Mouse (Mus musculus): ENCODE data around the gene Adgrg1.

Adgrg1 gene

DNA sequence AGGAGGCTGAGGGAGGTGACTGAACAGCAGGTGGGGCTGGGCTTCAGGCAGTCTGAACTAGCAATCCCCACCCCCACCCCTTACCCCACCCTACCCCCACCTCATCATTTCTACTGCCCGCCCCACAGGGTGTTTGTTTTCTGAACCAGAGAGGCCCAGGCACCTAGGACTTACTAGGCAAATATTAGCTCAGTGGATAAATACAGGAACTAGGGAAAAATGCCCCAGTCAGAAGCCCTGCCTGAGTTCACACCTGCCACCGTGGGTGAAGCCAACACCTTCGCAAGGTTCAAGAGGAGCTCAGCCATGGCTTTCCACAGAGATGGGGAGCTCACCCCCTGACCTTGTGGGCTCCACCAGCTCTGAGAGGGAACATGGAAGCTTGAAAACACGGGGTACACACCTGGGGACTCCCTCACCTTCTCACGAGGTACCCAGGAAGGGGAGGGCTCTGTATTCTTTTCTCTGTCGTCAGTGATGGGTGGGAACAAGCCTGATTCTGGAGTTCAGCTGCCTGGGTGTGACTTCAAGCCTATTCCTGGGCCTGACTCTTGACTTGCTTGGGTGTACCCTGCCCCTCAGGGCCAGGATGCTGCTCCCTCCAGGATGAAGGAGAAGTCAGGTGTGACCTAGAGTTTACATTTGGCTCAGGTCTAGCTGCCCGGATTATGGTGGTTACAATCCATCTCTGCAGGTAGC is at the start of gene Adgrg1:
Adgrg1 (plus strand) TSS at position 285 of the 699 bp plus-strand sequence.
- DNase-seq: no peak

GRCm38 (mm10) chr8:94928227-94928626 is 46.3 kb upstream of the Adgrg1 start:
- DNase-seq: no peak

GRCm38 (mm10) chr8:94933918-94934317 is 40.6 kb upstream of the Adgrg1 start:
- no peak for DNase-seq

GRCm38 (mm10) chr8:94935172-94935571 is 39.4 kb upstream of the Adgrg1 start:
- DNase-seq: no peak

DNA sequence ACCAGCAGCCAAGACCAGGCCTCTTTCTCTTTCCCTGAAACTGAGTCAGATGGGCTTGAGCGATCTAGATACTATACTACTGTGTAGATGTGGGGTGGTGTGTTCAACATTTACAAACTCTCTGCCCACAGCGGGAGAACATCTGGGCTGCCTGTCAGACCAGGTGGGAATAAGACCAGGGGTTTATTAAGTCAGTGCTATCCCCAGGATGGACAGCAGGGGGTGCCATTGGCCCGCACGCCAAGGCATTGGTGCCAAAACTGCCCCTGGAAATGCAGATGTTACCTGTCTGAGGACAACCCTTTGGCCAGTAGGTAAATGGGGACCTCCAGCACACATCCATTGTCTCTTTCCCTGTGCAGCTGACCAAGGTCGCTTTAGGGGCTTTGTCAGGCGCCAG is 32.0 kb upstream of the Adgrg1 start:
- DNase-seq: peak; percentile 19

DNA sequence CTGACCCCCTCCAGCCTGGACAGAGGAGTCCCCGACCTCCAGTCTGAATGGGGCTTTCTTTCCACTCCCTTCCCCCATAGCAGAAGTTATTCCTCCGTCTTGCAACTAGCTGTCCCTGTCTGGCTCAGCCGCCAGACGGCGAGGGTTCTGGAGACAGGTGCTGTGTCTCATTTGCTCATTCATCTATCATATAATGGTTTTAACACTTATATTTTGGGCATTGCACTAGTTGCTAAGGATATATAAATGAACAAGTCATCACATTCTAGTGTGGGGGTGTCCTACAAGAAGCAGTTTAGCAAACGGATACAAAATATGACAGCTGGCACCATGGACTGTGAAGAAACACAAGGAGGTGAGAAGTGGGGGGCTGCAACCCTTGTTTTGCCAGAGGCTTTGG is 29.4 kb upstream of the Adgrg1 start:
- no peak for DNase-seq

DNA sequence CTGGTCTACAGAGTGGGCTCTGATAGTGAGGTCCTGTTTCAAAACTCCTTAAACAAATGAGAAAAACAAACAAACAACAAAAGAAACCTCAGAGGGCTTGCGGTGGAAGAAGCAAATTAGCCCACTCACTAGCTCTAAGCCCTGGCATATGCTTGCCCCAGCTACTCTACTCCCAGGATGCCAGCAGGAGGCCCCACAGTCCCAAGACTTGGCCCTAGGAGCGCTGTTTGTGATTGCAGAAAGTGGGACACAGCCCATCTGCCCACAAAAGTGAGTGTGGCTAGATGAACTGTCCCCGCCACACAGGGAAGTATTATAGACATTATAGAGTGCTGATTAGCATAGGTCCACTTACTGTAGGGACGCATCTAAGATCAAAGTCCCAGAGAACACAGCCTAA is 26.1 kb upstream of the Adgrg1 start:
- DNase-seq: no peak

GRCm38 (mm10) chr8:94949010-94949409 is 25.5 kb upstream of the Adgrg1 start:
- no peak for DNase-seq

DNA sequence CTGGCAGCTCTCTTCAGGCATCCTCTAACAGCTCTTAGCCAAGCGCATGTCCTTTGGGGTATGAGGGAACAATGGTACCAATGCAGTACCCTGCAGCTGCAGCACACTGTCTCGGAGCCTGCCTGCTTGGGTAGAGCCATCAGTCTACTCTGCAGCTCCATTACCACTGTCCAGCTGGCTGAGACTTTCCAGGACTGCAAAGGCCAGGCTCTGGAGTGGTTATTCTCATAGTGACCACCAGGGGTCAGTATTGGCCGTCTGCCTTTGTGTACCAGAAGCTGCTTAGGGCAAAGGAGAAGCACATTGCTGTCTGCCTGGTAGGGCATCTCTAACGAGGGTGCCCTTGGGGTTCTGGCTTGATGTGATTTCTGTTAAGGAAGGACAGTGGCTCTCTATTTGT is 24.5 kb upstream of the Adgrg1 start:
- peak; percentile 66 for DNase-seq

DNA sequence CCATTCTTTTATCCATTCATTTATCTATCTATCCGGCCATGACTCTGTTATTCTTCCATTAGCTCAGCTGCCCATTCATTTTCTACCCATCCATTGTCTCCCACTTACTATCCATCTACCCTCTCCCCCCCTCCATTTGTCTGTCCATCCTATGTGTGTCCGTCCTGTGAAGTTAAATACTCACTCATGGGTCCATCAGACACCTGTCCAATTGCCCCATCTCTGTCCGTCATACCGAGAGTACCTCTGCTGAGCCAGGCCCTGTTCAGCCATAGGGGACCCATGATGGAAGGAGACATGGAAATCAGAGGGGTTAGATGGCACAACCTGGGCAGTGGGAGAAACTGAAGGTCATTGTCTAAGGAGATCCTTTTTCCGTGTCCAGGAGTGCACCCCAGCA is 24.1 kb upstream of the Adgrg1 start:
- DNase-seq: no peak

GRCm38 (mm10) chr8:94952086-94952485 is 22.5 kb upstream of the Adgrg1 start:
- no peak for DNase-seq

DNA sequence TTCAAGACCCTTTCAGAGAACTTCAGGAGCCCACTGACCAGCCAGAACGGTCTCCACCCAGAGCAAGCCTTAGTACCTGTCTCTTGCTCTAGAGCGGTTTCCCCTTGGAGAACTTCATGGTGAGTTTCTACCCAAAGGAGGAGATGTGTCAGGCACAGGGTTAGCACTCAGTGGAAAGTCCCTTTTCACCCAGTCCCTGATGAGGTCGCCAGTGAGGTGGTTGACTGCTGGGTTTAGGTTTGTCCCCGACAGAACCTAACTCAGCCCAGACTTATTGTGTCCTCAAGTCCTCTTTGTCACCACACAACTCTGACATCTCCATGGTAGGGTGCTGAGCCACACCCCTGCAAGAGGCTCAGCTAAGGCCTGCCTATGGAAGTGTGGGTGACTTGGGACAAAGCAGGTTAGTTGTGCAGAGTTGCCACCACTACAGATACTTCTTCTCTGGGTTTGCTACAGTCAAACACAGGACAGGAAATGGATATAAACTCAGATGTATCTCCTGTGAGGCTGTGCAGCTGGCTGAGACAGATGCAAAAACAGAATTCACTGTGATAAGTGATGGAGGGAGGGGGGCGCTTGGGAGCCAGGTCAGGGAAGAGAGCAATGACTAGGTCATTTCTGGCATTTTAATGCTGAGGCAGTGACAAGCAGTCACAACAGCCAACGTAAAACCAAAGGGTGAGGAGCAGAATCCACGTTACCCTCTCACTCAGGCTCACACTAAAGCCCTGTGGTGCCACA is 20.8 kb upstream of the Adgrg1 start:
- no peak for DNase-seq

GRCm38 (mm10) chr8:94954368-94954737 is 20.2 kb upstream of the Adgrg1 start:
- no peak for DNase-seq

GRCm38 (mm10) chr8:94954921-94955758 is 19.4 kb upstream of the Adgrg1 start:
- DNase-seq: no peak

DNA sequence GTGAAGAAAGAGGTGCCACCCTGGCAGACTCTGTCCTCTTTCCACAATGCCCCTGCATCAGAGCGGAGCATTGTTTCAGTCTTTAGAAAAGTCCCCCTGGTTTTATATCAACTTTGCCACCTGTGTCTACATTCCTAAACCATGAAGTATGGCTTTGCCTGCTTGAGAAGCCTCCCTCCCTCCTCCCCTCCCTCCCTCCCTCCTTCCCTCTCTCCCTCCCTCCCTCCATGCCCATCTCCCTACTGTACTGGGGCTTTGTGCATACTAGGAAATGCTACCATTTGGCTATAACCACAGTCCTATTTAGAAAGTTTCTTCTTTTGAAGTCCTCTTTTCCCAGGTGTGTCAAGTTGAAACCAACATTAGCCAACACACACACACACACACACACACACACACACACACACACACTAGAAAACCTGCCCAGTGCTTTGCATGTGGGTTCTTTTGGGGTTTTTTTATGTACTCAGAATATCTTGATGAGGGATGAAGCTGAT is 18.4 kb upstream of the Adgrg1 start:
- no peak for DNase-seq

DNA sequence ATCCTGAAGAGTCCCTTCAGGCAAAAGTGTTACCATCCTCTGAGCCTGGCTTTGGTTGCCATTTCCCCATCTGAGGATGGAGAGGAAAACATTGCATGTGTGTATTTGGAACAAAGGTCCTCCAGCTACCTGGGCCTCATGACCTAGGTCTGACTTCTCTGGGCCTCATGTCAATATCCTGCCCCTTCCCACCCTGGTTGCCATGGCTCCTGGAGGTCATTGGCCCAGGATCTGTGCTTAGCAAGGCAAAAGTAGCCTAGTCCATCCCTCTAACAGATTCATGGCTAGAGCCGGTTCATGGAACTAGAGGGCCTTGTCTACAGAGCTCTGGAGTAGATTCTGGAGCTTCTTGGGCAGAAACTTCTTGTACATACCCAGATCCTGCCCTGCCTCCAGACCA is 12.3 kb upstream of the Adgrg1 start:
- DNase-seq: no peak

- DNase-seq: no peak
These were observed 9.7 kb upstream of the Adgrg1 start for GRCm38 (mm10) chr8:94964828-94965227.

GRCm38 (mm10) chr8:94966578-94966977 is 8.0 kb upstream of the Adgrg1 start:
- no peak for DNase-seq

GRCm38 (mm10) chr8:94967071-94967470 is 7.5 kb upstream of the Adgrg1 start:
- DNase-seq: no peak

DNA sequence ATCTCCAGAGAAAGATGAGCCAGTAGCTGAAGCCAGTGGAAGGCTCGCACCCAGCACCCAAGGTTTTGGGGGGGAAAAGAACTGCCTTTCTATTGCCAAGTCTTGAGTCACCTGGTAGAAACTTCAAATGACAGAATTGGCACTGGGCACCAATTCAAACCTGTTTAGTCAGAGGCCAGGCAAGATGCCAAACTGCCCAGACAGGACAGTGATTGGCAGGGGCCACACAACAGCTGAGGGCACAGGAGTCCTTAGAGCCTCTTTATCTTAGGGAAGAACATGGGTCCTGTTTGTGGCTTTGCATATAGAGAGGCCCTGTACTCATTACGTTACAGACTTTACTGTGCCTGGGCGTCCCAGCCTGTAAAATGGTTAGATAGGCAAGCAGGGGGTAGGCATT is 7.0 kb upstream of the Adgrg1 start:
- no peak for DNase-seq

GRCm38 (mm10) chr8:94973270-94973669 is 1.3 kb upstream of the Adgrg1 start:
- no peak for DNase-seq

DNA sequence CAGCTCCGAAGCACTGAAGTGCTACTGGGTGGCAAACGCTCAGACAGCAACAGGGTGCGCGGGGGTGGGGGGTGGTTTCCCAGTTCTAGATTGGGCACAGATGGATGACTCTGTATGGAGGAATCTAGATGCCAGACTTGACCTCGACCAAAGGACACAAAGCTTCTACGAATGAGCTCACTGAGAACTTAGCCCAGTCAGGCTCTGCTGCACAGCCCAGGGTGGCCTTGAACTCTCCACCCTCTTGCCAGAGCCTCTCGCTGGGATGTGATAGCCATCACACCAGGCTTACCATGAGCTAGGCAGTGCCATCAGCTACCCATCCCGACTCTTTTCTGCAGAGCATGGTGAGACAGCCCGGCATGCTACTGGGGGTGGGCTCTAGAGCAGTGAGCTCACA is 765 bp upstream of the Adgrg1 start:
- DNase-seq: no peak

DNA sequence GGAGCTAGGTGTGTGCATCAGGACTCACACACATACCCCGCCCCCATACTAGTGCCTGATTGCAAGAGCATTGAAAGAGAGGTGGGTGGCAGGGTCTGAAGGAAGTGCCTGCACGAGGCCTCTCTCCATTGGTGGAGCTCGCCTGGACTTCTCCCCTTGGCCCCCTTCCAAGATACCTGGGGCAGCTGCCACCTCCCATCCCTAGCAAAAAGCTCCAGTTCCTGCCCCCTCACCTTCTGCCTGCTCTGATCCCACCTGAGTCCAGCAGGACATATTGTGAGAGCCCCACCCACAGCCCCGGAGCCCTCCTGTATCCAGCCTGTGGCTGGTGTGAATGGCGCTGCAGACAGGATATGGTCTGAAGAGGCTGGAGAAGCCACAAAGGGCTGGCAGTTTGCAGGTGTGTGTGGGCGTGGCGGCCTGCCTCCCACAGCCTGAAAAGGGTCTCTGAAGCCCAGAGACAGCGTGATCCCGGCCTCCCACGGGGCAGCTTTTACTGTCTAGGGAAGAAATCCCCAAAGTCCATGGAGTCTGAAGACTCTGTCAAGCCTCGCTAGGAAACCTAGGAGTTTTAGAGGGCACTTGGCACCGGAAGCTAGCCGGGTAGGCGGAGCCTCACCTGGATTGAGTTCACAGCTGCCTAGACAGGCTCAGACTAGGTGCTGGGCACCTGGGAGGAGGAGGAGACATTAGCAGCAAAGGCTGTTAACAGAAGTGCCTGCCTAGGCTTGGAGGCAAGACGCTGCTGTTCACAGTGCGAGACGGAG is 2.3 kb downstream of the Adgrg1 start:
- no peak for DNase-seq

Data from cerebellum, adult 11 months (tissue).